Mouse (Mus musculus) stomach, embryonic 16.5 days (tissue): ENCODE measurements around the gene Ppm1m. TPM values are rescaled to one million over a fixed set of nuclear protein-coding genes. Genes with fewer than 3 reads are reported as not detected.
A peak's percentile ranks its signal among the peaks of the same experiment; 100 is the strongest.
"Not testable (repeated sequence)": the region's sequence is repeated elsewhere in the genome, so short reads cannot be mapped to it uniquely, and the experiment has no call there.

Experiments used
- ATAC-seq: fragments of 200-750 bp; cut with Nextera tagmentation; 2 replicates; pipeline ENCODE4 v1.8.0; 2017; ENCODE audit warnings: moderate number of reproducible peaks, moderate TSS enrichment; ENCODE audit not compliant: insufficient read depth, low FRiP score
- H3K27ac ChIP-seq: fragments of 300-500 bp; sonication (generic); 2 replicates; pipeline ENCODE4 v1.5.1; 2014; ENCODE audit warnings: low read length
- H3K27me3 ChIP-seq: fragments of 300-500 bp; sonication (generic); 2 replicates; pipeline ENCODE4 v1.6.1; 2014; ENCODE audit warnings: low read length, control low read depth, mixed read lengths; ENCODE audit not compliant: control insufficient read depth, insufficient read depth
- H3K36me3 ChIP-seq: fragments of 300-500 bp; sonication (generic); 2 replicates; pipeline ENCODE4 v1.6.1; 2014; ENCODE audit warnings: low read length; ENCODE audit not compliant: control insufficient read depth, insufficient read depth
- H3K4me1 ChIP-seq: fragments of 300-500 bp; sonication (generic); 2 replicates; pipeline ENCODE4 v1.6.1; 2014; ENCODE audit warnings: low read length, control low read depth, mixed read lengths; ENCODE audit not compliant: control insufficient read depth, insufficient read depth
- H3K4me2 ChIP-seq: fragments of 300-500 bp; sonication (generic); 2 replicates; pipeline ENCODE4 v1.6.1; 2014; ENCODE audit warnings: low read depth, low read length, mixed read lengths
- H3K4me3 ChIP-seq: fragments of 300-500 bp; sonication (generic); replicated peaks from 2 replicates; pipeline ENCODE4 v1.5.1; 2014; ENCODE audit warnings: mild to moderate bottlenecking, low read length
- H3K9ac ChIP-seq: fragments of 300-500 bp; sonication (generic); 2 replicates; pipeline ENCODE4 v1.6.1; 2014; ENCODE audit warnings: low read length
- H3K9me3 ChIP-seq: fragments of 300-500 bp; sonication (generic); replicated peaks from 2 replicates; pipeline ENCODE4 v1.6.1; 2016; ENCODE audit warnings: low read length, control low read depth; ENCODE audit not compliant: control insufficient read depth
- WGBS: fragments of 180-500 bp; shearing (Covaris S2); extraction: QIAGEN DNeasy Blood & Tissue Kit; methylation state at CpG from one replicate; pipeline ENCODE4 v1.1.7; 2014; 5-methylcytosine and 5-hydroxymethylcytosine counted together
- polyA plus RNA-seq: library from polyadenylated mRNA; unstranded; fragments of >200 nt; fragmentation: Nextera tagmentation; extraction: Ambion mirVana; gene quantifications from 2 replicates; pipeline ENCODE4 v1.2.1, GENCODE M21; 2015

Ppm1m gene
- polyA plus RNA-seq, 1 experiment from 2014 or later = 36.0 TPM

DNA sequence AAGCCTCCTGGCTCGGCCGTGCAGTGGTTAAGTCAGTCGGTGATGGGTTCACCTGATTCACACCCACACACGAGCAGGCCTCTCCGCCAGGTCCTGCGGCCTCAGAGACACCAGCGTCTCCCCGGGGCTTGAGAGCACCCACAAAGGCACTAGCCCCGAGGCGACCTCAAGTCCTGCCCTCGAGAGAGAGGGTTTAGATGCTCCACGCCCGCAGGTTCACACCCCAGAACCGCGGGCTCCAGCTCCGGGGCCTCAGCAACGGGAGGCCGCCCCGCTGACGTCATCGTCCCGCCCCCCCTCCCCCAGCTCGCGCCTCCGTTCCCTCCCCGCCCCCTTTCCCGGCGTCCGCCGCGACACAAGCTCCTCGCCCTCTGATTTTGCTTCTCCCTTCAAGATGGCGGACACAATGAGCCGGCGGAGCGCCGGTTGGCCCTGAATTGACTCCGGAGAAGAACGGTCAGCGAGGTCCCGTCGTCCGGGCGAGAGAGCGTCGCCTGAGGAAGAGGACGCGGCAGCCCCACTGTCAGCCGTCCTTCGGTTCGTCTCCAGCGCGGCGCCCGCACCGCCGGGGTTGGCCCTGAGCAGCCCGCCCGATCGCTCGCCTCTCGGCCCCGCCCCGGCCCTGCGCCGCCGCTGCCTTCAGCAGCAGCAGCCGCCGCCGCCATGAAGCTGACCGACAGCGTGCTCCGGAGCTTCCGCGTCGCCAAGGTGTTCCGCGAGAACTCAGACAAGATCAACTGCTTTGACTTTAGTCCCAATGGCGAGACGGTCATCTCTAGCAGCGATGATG, 28.8 kb downstream of the Ppm1m start, which contains the start of gene Wdr82:
Gene Wdr82 (plus strand): TSS at position 373 of the 790 bp plus-strand sequence.
- no peaks in the 10 kb centered on the region for H3K27me3 ChIP-seq
- H3K4me2 ChIP-seq = peak within 1 kb of the TSS; percentile 72
- H3K4me3 ChIP-seq = peak within 1 kb of the TSS; percentile 99
- H3K9ac ChIP-seq = peak within 1 kb of the TSS; percentile 96
- WGBS = under 1% methylated on average over 79 of the region's 81 CpGs
- peaks cover 26% of the 10 kb centered on the region for H3K4me1 ChIP-seq
- H3K27ac ChIP-seq = peak within 1 kb of the TSS; percentile 98
- no peaks in the 10 kb centered on the region for H3K9me3 ChIP-seq
- H3K36me3 ChIP-seq = no peaks in the 10 kb centered on the region
- peak; percentile 95 for ATAC-seq

DNA sequence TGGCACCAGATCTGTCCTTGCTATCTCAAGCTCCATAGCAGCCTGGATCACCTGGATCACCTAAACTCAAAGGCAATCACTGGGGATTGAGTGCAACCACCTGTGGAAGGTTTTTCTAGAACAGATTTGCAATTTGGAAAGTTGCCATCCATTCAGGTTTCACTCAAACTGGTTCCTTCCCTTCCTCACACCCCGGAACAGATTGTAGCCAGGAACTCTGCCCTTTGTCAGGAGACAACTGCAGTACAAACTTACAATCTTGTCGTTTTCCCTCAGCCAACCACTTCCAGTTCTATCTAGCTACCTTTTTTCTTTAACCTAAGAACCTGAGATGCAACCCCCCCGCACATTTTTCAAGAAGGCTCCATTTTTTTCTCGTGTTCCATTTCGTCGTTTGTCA, 29.6 kb downstream of the Ppm1m start:
- peak overlapping the region; percentile 99 for H3K4me3 ChIP-seq
- H3K9ac ChIP-seq = peak overlapping the region; percentile 96; the same call in 1 of the 2 replicates
- H3K4me2 ChIP-seq = peak overlapping the region; percentile 72
- H3K27ac ChIP-seq = peak overlapping the region; percentile 74; the same call in 1 of the 2 replicates
- H3K36me3 ChIP-seq = no peaks in the 10 kb centered on the region
- WGBS = 24% methylated on average over 6 of the region's 6 CpGs
- no peaks in the 10 kb centered on the region for H3K27me3 ChIP-seq
- H3K9me3 ChIP-seq = no peaks in the 10 kb centered on the region
- ATAC-seq = no peak
- H3K4me1 ChIP-seq = peaks cover 22% of the 10 kb centered on the region

DNA sequence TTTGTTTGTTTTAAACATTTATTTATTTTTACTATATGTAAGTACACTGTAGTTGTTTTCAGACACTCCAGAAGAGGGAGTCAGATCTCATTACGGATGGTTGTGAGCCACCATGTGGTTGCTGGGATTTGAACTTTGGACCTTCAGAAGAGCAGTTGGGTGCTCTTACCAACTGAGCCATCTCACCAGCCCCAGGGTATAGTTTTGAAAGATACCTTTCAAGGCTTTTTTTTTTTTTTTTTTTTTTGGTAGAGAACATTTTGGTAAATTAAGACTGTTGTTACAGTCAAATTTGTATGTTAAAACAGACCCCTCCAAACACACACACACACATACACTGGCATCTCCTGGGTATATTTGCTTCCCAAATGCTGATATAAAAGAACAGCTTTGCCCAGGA, 30.5 kb downstream of the Ppm1m start:
- not testable (repeated sequence) for H3K9ac ChIP-seq, ATAC-seq, H3K36me3 ChIP-seq, H3K9me3 ChIP-seq, H3K4me3 ChIP-seq, H3K27me3 ChIP-seq, H3K27ac ChIP-seq, H3K4me2 ChIP-seq
- H3K4me1 ChIP-seq = peaks cover 18% of the 10 kb centered on the region
- 53% methylated on average over 1 of the region's 1 CpGs for WGBS

DNA sequence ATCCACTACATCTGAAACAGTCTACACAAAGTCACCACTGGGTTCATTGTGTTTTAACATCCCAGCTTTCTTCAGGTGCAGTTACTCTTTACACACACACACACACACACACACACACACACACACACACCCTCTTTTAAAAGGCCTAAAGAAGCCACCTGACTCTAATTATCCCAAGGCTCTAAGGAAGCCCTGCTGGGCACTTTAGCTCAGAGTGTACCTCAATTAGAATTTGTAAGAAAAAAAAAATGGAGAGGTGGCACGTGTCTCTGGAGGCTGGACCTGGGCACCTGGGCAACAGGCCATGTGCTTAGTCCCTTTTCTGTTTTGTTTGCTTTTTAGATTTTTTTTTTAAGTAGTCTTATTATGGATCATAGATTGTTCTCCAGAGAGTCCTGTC, 31.8 kb downstream of the Ppm1m start:
- Histone ChIP-seq H3K9me3 (no peaks in the 10 kb centered on the region), H3K36me3 (no peaks in the 10 kb centered on the region), H3K27me3 (no peaks in the 10 kb centered on the region), H3K4me1 (peaks cover 8% of the 10 kb centered on the region; the same call in 1 of the 2 replicates), H3K27ac (no peak overlapping the region), H3K4me3 (no peak overlapping the region), H3K9ac (no peak overlapping the region), H3K4me2 (no peak overlapping the region)
- ATAC-seq = no peak
- WGBS = 46% methylated on average over 1 of the region's 1 CpGs

DNA sequence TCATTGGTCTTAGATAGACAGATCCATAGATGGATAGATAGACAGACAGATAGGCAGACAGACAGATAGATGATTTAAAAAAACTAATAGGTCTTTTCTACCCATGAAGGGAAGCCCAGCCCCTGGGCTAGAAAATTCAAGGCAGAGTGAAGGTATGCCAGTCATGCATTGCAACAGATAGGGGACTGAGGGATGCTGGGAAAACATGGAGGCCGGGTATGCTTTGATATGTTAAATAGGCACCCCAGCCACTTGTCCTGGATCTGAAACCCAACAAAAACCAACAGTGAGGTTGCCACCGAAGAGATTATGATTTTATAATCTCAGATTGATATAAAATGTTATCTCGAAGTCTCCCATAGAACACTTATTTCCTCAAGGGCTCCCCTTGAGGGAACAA, 32.3 kb downstream of the Ppm1m start:
- ATAC-seq = no peak
- Histone ChIP-seq H3K4me2 (no peak overlapping the region), H3K4me3 (no peak overlapping the region), H3K27ac (no peak overlapping the region), H3K9me3 (no peaks in the 10 kb centered on the region), H3K4me1 (peaks cover 8% of the 10 kb centered on the region; the same call in 1 of the 2 replicates), H3K27me3 (no peaks in the 10 kb centered on the region), H3K9ac (no peak overlapping the region), H3K36me3 (no peaks in the 10 kb centered on the region)
- 65% methylated on average over 3 of the region's 3 CpGs for WGBS

DNA sequence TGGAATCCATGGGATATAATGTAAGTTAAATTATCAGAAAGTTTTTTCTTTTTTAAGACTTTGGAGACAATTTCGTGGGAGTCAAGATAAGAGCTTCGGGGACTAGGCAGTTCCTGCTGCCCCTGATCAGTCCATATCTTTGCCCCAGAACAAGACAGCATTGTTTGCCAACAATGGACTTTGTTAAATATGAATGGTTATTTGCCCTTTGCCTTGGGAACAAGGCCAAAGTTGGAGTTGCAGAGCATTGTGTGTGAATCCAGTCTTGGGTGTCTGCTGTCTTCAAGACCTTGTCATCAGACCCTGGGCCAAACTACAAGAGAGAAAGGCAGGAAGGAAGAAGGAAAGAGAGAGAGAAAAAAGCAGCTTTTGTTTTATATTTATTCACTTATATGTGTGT, 32.8 kb downstream of the Ppm1m start:
- Histone ChIP-seq H3K27ac (no peak overlapping the region), H3K4me1 (peaks cover 8% of the 10 kb centered on the region; the same call in 1 of the 2 replicates), H3K9me3 (no peaks in the 10 kb centered on the region), H3K27me3 (peaks cover 3% of the 10 kb centered on the region; the same call in 1 of the 2 replicates), H3K4me3 (no peak overlapping the region), H3K4me2 (no peak overlapping the region), H3K9ac (no peak overlapping the region), H3K36me3 (no peaks in the 10 kb centered on the region)
- WGBS = 49% methylated on average over 2 of the region's 2 CpGs
- no peak for ATAC-seq

DNA sequence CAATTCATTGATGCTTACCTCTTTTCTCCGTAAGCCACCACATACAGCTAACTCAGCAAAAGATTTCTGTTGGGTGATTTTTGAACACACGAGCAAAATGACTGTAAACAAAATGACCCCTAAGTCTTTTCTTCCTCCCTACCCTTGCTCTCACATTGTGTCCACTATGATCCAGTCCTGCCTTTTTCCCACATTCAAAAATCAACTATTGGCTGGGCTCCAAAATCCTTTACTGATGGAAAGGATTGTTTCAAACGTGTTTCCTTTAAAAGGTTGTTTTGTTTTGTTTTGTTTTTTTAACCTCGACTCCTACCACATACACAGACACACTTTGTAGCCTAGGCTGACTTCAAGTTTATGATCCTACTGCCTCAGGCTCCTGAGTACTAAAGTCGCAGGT, 39.1 kb downstream of the Ppm1m start:
- Histone ChIP-seq H3K9me3 (no peaks in the 10 kb centered on the region), H3K4me3 (peak overlapping the region; percentile 64), H3K9ac (peak overlapping the region; percentile 75), H3K4me1 (no peaks in the 10 kb centered on the region; the same call in 1 of the 2 replicates), H3K27me3 (peaks cover 3% of the 10 kb centered on the region; the same call in 1 of the 2 replicates), H3K36me3 (no peaks in the 10 kb centered on the region), H3K4me2 (peak overlapping the region; percentile 65), H3K27ac (peak overlapping the region; percentile 94)
- ATAC-seq = no peak
- 46% methylated on average over 5 of the region's 5 CpGs for WGBS

DNA sequence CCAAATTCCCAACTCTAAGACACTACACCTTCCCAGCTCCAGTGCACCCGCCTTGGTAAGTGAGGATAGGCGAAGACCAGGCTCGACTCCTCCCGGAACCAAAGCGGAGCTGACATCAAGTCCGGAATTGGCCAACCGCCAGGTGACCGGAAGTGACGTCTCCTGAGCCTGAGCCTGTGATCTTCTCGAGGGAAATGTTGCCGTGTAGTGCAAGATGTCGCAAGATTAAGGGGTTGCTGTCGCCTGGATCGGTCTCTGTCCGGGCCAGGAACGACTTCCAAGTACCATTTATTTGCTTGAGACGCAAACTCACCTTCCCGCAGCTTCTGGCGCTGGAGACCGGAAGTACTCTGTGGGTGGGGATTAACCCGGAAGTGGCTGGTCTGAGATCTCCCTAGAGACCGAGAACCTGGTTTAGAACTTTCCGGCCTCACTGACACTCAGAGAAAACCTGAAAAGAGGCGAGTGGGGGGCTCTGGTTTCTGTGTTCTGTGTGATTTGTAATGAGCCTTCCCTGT, 39.7 kb downstream of the Ppm1m start:
- no peaks in the 10 kb centered on the region for H3K36me3 ChIP-seq
- H3K27ac ChIP-seq = peak overlapping the region; percentile 94
- peak overlapping the region; percentile 65 for H3K4me2 ChIP-seq
- peak overlapping the region; percentile 75 for H3K9ac ChIP-seq
- H3K27me3 ChIP-seq = peaks cover 3% of the 10 kb centered on the region; the same call in 1 of the 2 replicates
- no peaks in the 10 kb centered on the region for H3K9me3 ChIP-seq
- peak; percentile 89 for ATAC-seq
- H3K4me3 ChIP-seq = peak overlapping the region; percentile 64
- H3K4me1 ChIP-seq = no peaks in the 10 kb centered on the region; the same call in 1 of the 2 replicates
- WGBS = 1% methylated on average over 24 of the region's 24 CpGs

DNA sequence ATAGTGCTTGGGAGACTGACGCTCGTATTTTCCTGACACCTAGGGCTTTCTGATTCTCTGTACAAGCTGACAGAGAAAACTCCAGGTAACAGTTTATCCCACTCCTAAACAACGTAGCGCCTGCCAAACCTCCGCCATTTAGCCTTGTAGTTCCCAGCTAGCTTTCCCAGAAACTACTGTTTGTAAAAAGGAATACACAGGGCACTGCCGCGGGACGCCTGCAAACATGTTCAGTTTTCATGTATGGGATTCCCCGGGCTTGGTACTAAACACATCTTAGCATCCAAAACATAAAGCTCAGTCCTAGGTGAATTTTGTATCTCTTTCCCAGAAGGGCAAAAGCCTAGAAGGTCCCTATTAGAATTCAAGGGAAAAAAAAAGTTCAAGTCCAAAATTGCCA, 40.3 kb downstream of the Ppm1m start:
- 78% methylated on average over 9 of the region's 9 CpGs for WGBS

More for the DNA sequence above, 40.3 kb downstream of the Ppm1m start:
- H3K27ac ChIP-seq = no peak overlapping the region
- no peak overlapping the region for H3K4me3 ChIP-seq
- H3K9ac ChIP-seq = no peak overlapping the region
- H3K36me3 ChIP-seq = no peaks in the 10 kb centered on the region
- peak overlapping the region; percentile 65 for H3K4me2 ChIP-seq
- ATAC-seq = no peak
- no peaks in the 10 kb centered on the region; the same call in 1 of the 2 replicates for H3K4me1 ChIP-seq
- no peaks in the 10 kb centered on the region for H3K9me3 ChIP-seq
- peaks cover 3% of the 10 kb centered on the region; the same call in 1 of the 2 replicates for H3K27me3 ChIP-seq
